Mouse (Mus musculus) Patski (cell line): ENCODE measurements around the gene Ccdc155. TPM values are rescaled to one million over a fixed set of nuclear protein-coding genes. Genes with fewer than 3 reads are reported as not detected.

Source experiments
- ATAC-seq: fragments of 100-300 bp; one replicate; pipeline ENCODE4 v1.8.0; 2021
- CTCF ChIA-PET: fragments of 350-600 bp; sonication (Branson Sonifier 250); formaldehyde crosslinking; loops from one replicate; lab custom pipeline; 2022; ENCODE audit warnings: inconsistent platforms; lab: Charles Lee
- POLR2A ChIA-PET: fragments of 350-600 bp; sonication (Branson Sonifier 250); formaldehyde crosslinking; loops from one replicate; lab custom pipeline; 2022; ENCODE audit warnings: antibody characterized with exemption, inconsistent platforms; lab: Charles Lee
- DNase-seq: peaks from one replicate; pipeline ENCODE4 v3.0.0-alpha.2; 2011; ENCODE audit warnings: low read depth, low spot score
- H3K27me3 ChIP-seq: fragments of 371-371 bp; one replicate; pipeline ENCODE4 v1.5.1; 2021
- CTCF ChIP-seq: fragments of 100-300 bp; IDR thresholded peaks from one replicate; pipeline ENCODE4 v1.5.1; 2021
- in situ Hi-C: fragments of 300-500 bp; cut with MboI; formaldehyde crosslinking; loops from 3 replicates; pipeline ENCODE4 v1.11.1; 2018; ENCODE audit warnings: low pct_unique_long_range_greater_than_20kb, mixed read lengths
- polyA plus RNA-seq: library from polyadenylated mRNA; unstranded; gene quantifications from one replicate; pipeline ENCODE4 v1.2.3, GENCODE M21; 2021

The Ccdc155 gene
- 0.03 TPM for polyA plus RNA-seq

GRCm38 (mm10) chr7:45204380-45205143 is at the start of gene Ccdc155:
Gene Ccdc155, minus strand, starts transcription at chr7:45204892.
- no peak for DNase-seq
- H3K27me3 ChIP-seq: peaks cover 19% of the 10 kb centered on the region
- peak; percentile 12 for ATAC-seq
- no peak for TF ChIP-seq CTCF
- ChIA-PET CTCF (interaction anchor here (0.8 kb wide), 1 partner anchor 42 kb away, joined by 4 read pairs; no protein-coding TSS in a partner anchor), POLR2A (interaction anchor here (0.7 kb wide), 1 partner anchor 49 kb away, joined by 3 read pairs; no protein-coding TSS in a partner anchor)
- in situ Hi-C loops: no loop called here

- ChIA-PET CTCF (no interaction called here), POLR2A (no interaction called here)
- in situ Hi-C loops: no loop called here
- no peak for DNase-seq
- H3K27me3 ChIP-seq: no peaks in the 10 kb centered on the region
- no peak for TF ChIP-seq CTCF
- ATAC-seq: no peak
These were observed 49.1 kb upstream of the Ccdc155 start for GRCm38 (mm10) chr7:45253806-45254205.

GRCm38 (mm10) chr7:45247666-45248065 is 43.0 kb upstream of the Ccdc155 start:
- peaks cover 8% of the 10 kb centered on the region for H3K27me3 ChIP-seq
- DNase-seq: no peak
- no peak for TF ChIP-seq CTCF
- ChIA-PET CTCF (no interaction called here), POLR2A (no interaction called here)
- no peak for ATAC-seq
- in situ Hi-C loops: no loop called here

GRCm38 (mm10) chr7:45241389-45241749 is 36.7 kb upstream of the Ccdc155 start:
- CTCF ChIA-PET: no interaction called here
- in situ Hi-C loops: no loop called here
- no peak for TF ChIP-seq CTCF
- H3K27me3 ChIP-seq: peaks cover 13% of the 10 kb centered on the region
- DNase-seq: no peak
- ATAC-seq: no peak
- POLR2A ChIA-PET: no interaction called here

GRCm38 (mm10) chr7:45240633-45241388 is 36.1 kb upstream of the Ccdc155 start, which contains the start of gene Slc6a16:
Gene Slc6a16, plus strand, starts transcription at chr7:45241085.
- ATAC-seq (no peak), DNase-seq (no peak)
- H3K27me3 ChIP-seq: peaks cover 13% of the 10 kb centered on the region
- TF ChIP-seq CTCF: no peak
- in situ Hi-C loops: no loop called here
- CTCF ChIA-PET: no interaction called here
- POLR2A ChIA-PET: no interaction called here

DNA sequence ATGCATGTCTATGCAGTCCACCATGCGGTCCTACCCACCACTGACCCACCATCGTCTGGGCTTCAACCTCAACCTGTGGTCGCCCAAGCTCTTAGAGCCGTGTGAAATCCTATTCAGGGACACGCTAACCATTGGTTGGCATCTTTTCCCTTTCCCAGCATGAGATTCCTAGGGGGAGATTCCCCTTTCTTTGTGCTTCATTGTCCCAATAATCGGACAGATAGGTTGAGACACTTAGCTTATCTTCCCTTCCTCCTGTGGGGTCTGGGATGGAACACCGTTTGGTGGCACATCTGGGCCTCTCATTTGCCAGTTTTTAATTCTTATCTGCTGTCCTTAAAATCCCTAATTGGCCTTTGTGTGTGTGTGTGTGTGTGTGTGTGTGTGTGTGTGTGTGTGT is 35.4 kb upstream of the Ccdc155 start:
- POLR2A ChIA-PET: no interaction called here
- CTCF ChIA-PET: no interaction called here
- peaks cover 10% of the 10 kb centered on the region for H3K27me3 ChIP-seq
- no peak for DNase-seq
- no peak for TF ChIP-seq CTCF
- no peak for ATAC-seq
- in situ Hi-C loops: no loop called here

DNA sequence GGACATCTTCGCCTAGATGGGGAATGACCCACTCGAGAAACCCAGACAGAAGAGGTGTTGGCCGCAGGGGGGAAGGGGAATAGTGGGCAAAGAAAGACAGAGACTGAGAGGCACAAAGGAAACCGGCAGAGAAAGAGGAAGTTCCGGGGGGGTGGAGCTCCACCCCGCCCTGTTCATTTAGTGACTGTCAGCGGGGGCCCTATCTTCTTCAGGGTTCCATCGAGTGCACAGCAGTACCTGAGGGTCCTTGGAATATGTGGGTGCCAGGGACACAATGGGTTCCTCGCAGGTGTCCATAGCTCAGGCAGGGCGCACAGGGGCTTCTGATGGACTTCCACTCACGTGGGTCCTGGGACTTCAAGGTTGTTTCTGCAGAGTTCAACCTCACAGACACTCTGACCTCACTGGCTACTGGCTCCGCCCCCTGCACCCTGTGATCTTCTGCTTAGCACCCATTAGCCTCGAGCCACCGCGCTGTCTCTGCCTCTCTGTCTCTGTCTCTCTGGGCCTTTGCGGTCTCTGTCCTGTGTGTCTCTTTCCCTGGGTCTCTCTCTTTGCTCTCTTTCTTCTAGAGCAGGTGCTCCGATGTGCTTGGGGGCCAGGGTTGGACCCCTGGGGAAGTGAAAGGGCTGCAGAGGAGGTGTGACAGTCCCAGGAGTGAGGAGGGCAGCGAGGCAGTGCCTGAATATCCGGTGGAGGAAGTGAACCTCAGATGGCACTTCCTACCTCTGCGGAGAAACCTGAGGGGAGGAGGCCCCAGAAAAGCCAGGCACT is 34.2 kb upstream of the Ccdc155 start, which contains the start of gene Cd37:
Gene Cd37 (minus strand): TSS at position 393 of the 774 bp plus-strand sequence.
- POLR2A ChIA-PET: no interaction called here

DNA sequence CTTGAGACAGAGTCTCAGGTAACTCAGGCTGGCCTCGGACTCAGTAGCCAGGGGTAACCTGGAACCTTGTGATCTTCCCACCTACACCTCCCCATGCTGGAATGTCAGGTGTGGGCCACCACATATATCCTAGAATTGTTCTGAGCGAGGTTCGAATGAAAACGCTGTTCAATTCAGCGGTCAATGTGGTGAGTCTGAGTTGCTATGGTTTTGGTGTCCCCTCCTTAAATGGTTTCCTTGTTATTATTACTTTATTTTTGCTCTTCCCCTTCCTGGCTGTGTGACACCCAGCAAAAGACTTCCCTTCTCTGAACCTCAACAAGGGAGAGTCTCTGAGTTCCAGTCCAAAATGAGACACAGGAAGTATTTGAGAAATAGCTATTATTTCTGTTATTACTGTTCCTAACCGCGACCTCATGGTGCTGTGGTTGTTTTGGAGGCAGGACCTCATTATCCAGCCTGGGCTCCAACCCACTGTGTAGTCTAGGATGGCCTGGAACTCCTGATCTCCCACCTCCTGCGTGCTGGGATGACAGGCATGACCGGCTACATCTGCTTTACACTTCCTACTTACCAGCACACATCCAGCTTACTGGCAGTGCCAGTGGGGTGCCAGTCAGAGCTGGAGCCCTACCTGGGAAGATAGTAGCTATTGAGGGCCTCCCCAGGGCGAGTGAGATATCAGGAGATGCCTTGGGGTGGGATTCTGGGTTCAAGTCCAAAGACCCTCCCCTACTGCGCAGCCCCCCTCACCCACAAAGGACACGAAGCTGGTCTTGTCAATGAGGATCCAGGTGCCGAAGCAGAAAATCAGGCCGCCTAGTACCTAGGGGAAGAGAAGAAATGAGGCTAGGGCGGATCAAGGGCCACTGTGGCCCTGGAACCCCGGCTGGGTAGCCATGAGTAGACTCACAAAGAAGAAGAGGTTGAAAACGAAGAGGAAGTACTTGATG is 33.3 kb upstream of the Ccdc155 start:
- ChIA-PET POLR2A (no interaction called here), CTCF (no interaction called here)
- DNase-seq (no peak), ATAC-seq (no peak)
- TF ChIP-seq CTCF: no peak
- peaks cover 4% of the 10 kb centered on the region for H3K27me3 ChIP-seq
- in situ Hi-C loops: no loop called here

More for the DNA sequence above, 34.2 kb upstream of the Ccdc155 start, which contains the start of gene Cd37:
- ATAC-seq (no peak), DNase-seq (no peak)
- H3K27me3 ChIP-seq: peaks cover 4% of the 10 kb centered on the region
- CTCF ChIA-PET: no interaction called here
- in situ Hi-C loops: no loop called here
- TF ChIP-seq CTCF: no peak

DNA sequence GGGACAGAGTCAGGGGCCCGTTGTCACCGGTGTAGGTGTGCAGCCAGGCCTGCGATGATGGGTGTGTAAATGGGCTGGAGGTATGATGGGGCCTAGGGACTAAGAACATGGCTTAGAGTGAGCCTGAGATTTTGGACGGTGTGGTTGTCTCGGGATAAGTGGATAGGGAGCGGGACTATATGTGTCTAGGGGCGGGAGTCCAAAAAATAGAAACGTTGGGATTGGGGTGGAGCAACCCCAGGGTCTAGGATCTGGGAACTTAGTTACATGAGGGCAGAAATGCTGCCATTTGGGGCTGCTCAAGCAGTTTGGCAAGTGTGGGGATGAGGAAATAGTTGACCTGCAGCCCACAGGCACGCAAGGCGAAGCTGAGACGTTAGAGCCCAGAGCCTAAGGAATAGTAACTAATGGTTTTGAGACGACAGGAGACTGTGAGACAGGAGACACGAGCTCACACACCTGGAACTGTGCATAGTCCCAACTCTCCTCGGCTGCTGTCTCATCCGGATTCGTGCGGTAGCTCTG is 31.0 kb upstream of the Ccdc155 start:
- no peak for TF ChIP-seq CTCF
- in situ Hi-C loops: no loop called here
- peaks cover 3% of the 10 kb centered on the region for H3K27me3 ChIP-seq
- ChIA-PET CTCF (no interaction called here), POLR2A (no interaction called here)
- ATAC-seq: no peak
- DNase-seq: no peak
